Mouse (Mus musculus): Measurements from ENCODE around the gene Gdf10. TPM values are rescaled to one million over a fixed set of nuclear protein-coding genes. Genes with fewer than 3 reads are reported as not detected.

Gene Gdf10
- polyA plus RNA-seq (2012; rRNA removed) = 14.3 and 15.1 TPM in 2 replicates

DNA sequence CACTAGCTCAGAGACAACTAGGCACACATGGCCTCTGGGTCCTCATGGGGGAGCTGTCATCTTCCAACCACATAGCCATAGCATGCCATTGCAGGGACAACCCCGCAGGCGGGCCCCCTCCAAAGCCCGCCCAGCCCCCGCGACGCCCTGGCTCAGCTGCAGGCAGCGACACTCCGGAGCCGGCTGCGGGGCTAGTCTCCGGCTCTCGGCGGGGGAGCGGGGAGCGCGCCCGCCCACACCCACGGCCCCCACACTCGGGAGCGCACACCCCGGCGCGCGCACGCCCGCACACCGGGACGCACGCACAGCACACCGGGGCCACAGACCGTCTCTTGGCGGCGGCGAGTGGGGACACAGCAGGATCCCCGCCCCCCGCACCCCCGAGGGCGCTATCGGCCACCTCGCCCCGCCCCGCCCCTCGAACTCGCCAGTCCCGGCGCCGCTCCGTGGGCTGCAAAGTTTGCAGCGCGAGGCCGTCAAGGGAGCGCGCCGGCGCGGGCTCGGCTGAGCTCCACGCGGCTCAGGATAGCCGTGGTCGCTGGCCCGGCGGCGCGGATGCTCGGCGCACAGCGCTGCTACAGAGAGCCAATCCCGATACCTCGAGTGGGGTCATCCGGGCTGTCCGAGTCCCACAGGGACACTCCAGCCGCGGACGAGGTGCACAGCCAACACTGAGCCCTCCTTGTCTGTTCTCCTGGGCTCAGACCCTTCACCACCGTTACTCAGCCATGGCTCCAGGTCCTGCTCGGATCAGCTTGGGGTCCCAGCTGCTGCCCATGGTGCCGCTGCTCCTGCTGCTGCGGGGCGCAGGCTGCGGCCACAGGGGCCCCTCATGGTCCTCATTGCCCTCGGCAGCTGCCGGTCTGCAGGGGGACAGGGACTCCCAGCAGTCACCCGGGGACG is at the start of gene Gdf10:
Gene Gdf10 (plus strand): TSS at position 420 of the 903 bp plus-strand sequence.
- Histone ChIP-seq H3K4me1 (ENCODE audit: control insufficient read depth, insufficient read depth, low read length) (no peaks in the 10 kb centered on the region), H3K4me3 (replicated peaks; ENCODE audit: extremely low read depth, low read depth, low read length) (no peak within 1 kb of the TSS)
- DNase-seq = no peak
- TF ChIP-seq POLR2A (IDR thresholded peaks at IDR 0.05; ENCODE audit: borderline replicate concordance, extremely low read depth, low read depth, low read length) (no peak), CTCF (IDR thresholded peaks at IDR 0.05; ENCODE audit: insufficient read depth, low read length) (no peak)
- under 1% methylated on average over 85 of the region's 85 CpGs for WGBS

- Histone ChIP-seq H3K4me1 (ENCODE audit: control insufficient read depth, insufficient read depth, low read length) (no peaks in the 10 kb centered on the region), H3K4me3 (replicated peaks; ENCODE audit: extremely low read depth, low read depth, low read length) (no peak overlapping the region)
- no peak for TF ChIP-seq CTCF (IDR thresholded peaks at IDR 0.05; ENCODE audit: insufficient read depth, low read length)
- TF ChIP-seq POLR2A (IDR thresholded peaks at IDR 0.05; ENCODE audit: borderline replicate concordance, extremely low read depth, low read depth, low read length) = no peak
- DNase-seq = no peak
- 89% methylated on average over 1 of the region's 1 CpGs for WGBS
Measured at GRCm38 (mm10) chr14:33878826-33879225, 44.6 kb upstream of the Gdf10 start.

- Histone ChIP-seq H3K4me1 (ENCODE audit: control insufficient read depth, insufficient read depth, low read length) (no peaks in the 10 kb centered on the region), H3K4me3 (replicated peaks; ENCODE audit: extremely low read depth, low read depth, low read length) (no peak overlapping the region)
- no peak for DNase-seq
- 86% methylated on average over 3 of the region's 3 CpGs for WGBS
- TF ChIP-seq CTCF (IDR thresholded peaks at IDR 0.05; ENCODE audit: insufficient read depth, low read length) = no peak
- no peak for TF ChIP-seq POLR2A (IDR thresholded peaks at IDR 0.05; ENCODE audit: borderline replicate concordance, extremely low read depth, low read depth, low read length)
Measured at GRCm38 (mm10) chr14:33880236-33880635, 43.2 kb upstream of the Gdf10 start.

DNA sequence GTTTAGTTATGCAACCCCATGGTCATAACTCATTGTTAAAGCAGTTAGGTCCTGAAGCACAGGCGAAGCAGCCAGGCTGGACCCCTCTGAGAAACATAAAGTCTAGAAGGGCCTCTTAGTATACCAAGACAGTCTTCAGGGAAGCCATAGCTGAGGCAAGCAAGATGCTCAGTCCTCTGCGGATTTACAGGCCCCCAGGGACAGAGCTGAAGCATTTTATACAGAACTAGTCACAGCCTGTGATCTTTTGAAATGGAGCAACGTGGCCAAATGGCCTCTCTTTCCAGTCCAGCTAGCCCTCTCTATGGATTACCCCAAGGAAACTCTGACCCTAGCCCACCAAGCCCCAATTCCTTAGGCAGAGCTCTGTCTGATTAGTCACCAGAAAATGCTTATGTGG is 41.9 kb upstream of the Gdf10 start:
- Histone ChIP-seq H3K4me1 (ENCODE audit: control insufficient read depth, insufficient read depth, low read length) (no peaks in the 10 kb centered on the region), H3K4me3 (replicated peaks; ENCODE audit: extremely low read depth, low read depth, low read length) (no peak overlapping the region)
- no peak for TF ChIP-seq POLR2A (IDR thresholded peaks at IDR 0.05; ENCODE audit: borderline replicate concordance, extremely low read depth, low read depth, low read length)
- TF ChIP-seq CTCF (IDR thresholded peaks at IDR 0.05; ENCODE audit: insufficient read depth, low read length) = no peak
- 79% methylated on average over 3 of the region's 3 CpGs for WGBS
- no peak for DNase-seq

- 93% methylated on average over 4 of the region's 4 CpGs for WGBS
Measured at GRCm38 (mm10) chr14:33883046-33883445, 40.3 kb upstream of the Gdf10 start.

GRCm38 (mm10) chr14:33885466-33885865 is 37.9 kb upstream of the Gdf10 start:
- Histone ChIP-seq H3K4me3 (replicated peaks; ENCODE audit: extremely low read depth, low read depth, low read length) (no peak overlapping the region), H3K4me1 (ENCODE audit: control insufficient read depth, insufficient read depth, low read length) (no peaks in the 10 kb centered on the region)
- WGBS = 65% methylated on average over 11 of the region's 11 CpGs
- DNase-seq = no peak
- no peak for TF ChIP-seq POLR2A (IDR thresholded peaks at IDR 0.05; ENCODE audit: borderline replicate concordance, extremely low read depth, low read depth, low read length)
- no peak for TF ChIP-seq CTCF (IDR thresholded peaks at IDR 0.05; ENCODE audit: insufficient read depth, low read length)

More at GRCm38 (mm10) chr14:33883046-33883445, 40.3 kb upstream of the Gdf10 start:
- DNase-seq = no peak
- TF ChIP-seq POLR2A (IDR thresholded peaks at IDR 0.05; ENCODE audit: borderline replicate concordance, extremely low read depth, low read depth, low read length) (no peak), CTCF (IDR thresholded peaks at IDR 0.05; ENCODE audit: insufficient read depth, low read length) (no peak)
- Histone ChIP-seq H3K4me1 (ENCODE audit: control insufficient read depth, insufficient read depth, low read length) (no peaks in the 10 kb centered on the region), H3K4me3 (replicated peaks; ENCODE audit: extremely low read depth, low read depth, low read length) (no peak overlapping the region)

- Histone ChIP-seq H3K4me3 (replicated peaks; ENCODE audit: extremely low read depth, low read depth, low read length) (no peak overlapping the region), H3K4me1 (ENCODE audit: control insufficient read depth, insufficient read depth, low read length) (no peaks in the 10 kb centered on the region)
- TF ChIP-seq CTCF (IDR thresholded peaks at IDR 0.05; ENCODE audit: insufficient read depth, low read length) (no peak), POLR2A (IDR thresholded peaks at IDR 0.05; ENCODE audit: borderline replicate concordance, extremely low read depth, low read depth, low read length) (no peak)
- WGBS = 75% methylated on average over 11 of the region's 11 CpGs
- no peak for DNase-seq
Measured at GRCm38 (mm10) chr14:33888387-33889035, 34.9 kb upstream of the Gdf10 start.

- Histone ChIP-seq H3K4me3 (replicated peaks; ENCODE audit: extremely low read depth, low read depth, low read length) (no peak overlapping the region), H3K4me1 (ENCODE audit: control insufficient read depth, insufficient read depth, low read length) (no peaks in the 10 kb centered on the region)
- WGBS = 54% methylated on average over 3 of the region's 3 CpGs
- DNase-seq = no peak
- no peak for TF ChIP-seq POLR2A (IDR thresholded peaks at IDR 0.05; ENCODE audit: borderline replicate concordance, extremely low read depth, low read depth, low read length)
- TF ChIP-seq CTCF (IDR thresholded peaks at IDR 0.05; ENCODE audit: insufficient read depth, low read length) = no peak
Measured at GRCm38 (mm10) chr14:33889971-33890370, 33.4 kb upstream of the Gdf10 start.

- no peak for TF ChIP-seq CTCF (IDR thresholded peaks at IDR 0.05; ENCODE audit: insufficient read depth, low read length)
- no peak for TF ChIP-seq POLR2A (IDR thresholded peaks at IDR 0.05; ENCODE audit: borderline replicate concordance, extremely low read depth, low read depth, low read length)
- no peak overlapping the region for H3K4me3 ChIP-seq (replicated peaks; ENCODE audit: extremely low read depth, low read depth, low read length)
- no peak for DNase-seq
- WGBS = 71% methylated on average over 3 of the region's 3 CpGs
- no peaks in the 10 kb centered on the region for H3K4me1 ChIP-seq (ENCODE audit: control insufficient read depth, insufficient read depth, low read length)
Measured at GRCm38 (mm10) chr14:33891507-33891906, 31.9 kb upstream of the Gdf10 start.
